Mouse (Mus musculus): Measurements from ENCODE around the gene Fign. TPM values are rescaled to one million over a fixed set of nuclear protein-coding genes. Genes with fewer than 3 reads are reported as not detected.

Fign gene
- polyA plus RNA-seq, 1 experiment from 2014 or later: 21.1 TPM

- Histone ChIP-seq H3K27me3 (replicated peaks; ENCODE audit: low read depth, poor library complexity, severe bottlenecking) (no peaks in the 10 kb centered on the region), H3K4me3 (no peak overlapping the region), H3K9me3 (no peaks in the 10 kb centered on the region), H3K36me3 (replicated peaks) (peaks cover 7% of the 10 kb centered on the region; the same call in 1 of the 2 replicates), H3K4me1 (no peaks in the 10 kb centered on the region; the same call in 1 of the 2 replicates), H3K27ac (replicated peaks) (no peak overlapping the region)
- WGBS: 93% methylated on average over 3 of the region's 3 CpGs
- DNase-seq (ENCODE audit: low spot score): no peak
Observed at GRCm38 (mm10) chr2:64033871-64034270, 64.0 kb downstream of the Fign start.

- peaks cover 3% of the 10 kb centered on the region; the same call in 1 of the 2 replicates for H3K36me3 ChIP-seq (replicated peaks)
- WGBS: 80% methylated on average over 4 of the region's 4 CpGs
- no peak overlapping the region for H3K27ac ChIP-seq (replicated peaks)
- H3K27me3 ChIP-seq (replicated peaks; ENCODE audit: low read depth, poor library complexity, severe bottlenecking): no peaks in the 10 kb centered on the region
- peaks cover 5% of the 10 kb centered on the region for H3K4me1 ChIP-seq
- no peak for DNase-seq (ENCODE audit: low spot score)
- H3K4me3 ChIP-seq: no peak overlapping the region
- no peaks in the 10 kb centered on the region for H3K9me3 ChIP-seq
Observed at GRCm38 (mm10) chr2:64025961-64026360, 71.9 kb downstream of the Fign start.

GRCm38 (mm10) chr2:63994304-63995023 is 103.4 kb downstream of the Fign start:
- H3K4me1 ChIP-seq: peaks cover 5% of the 10 kb centered on the region; the same call in 1 of the 2 replicates
- no peaks in the 10 kb centered on the region for H3K36me3 ChIP-seq (replicated peaks)
- no peak overlapping the region for H3K4me3 ChIP-seq
- no peak overlapping the region for H3K27ac ChIP-seq (replicated peaks)
- WGBS: 89% methylated on average over 7 of the region's 7 CpGs
- DNase-seq (ENCODE audit: low spot score): no peak
- no peaks in the 10 kb centered on the region for H3K9me3 ChIP-seq
- H3K27me3 ChIP-seq (replicated peaks; ENCODE audit: low read depth, poor library complexity, severe bottlenecking): no peaks in the 10 kb centered on the region

GRCm38 (mm10) chr2:63985426-63985825 is 112.4 kb downstream of the Fign start:
- no peak for DNase-seq (ENCODE audit: low spot score)
- no peaks in the 10 kb centered on the region for H3K27me3 ChIP-seq (replicated peaks; ENCODE audit: low read depth, poor library complexity, severe bottlenecking)
- H3K36me3 ChIP-seq (replicated peaks): peaks cover 4% of the 10 kb centered on the region
- H3K4me3 ChIP-seq: no peak overlapping the region
- no peak overlapping the region for H3K27ac ChIP-seq (replicated peaks)
- H3K4me1 ChIP-seq: peaks cover 20% of the 10 kb centered on the region
- no peaks in the 10 kb centered on the region for H3K9me3 ChIP-seq
- 96% methylated on average over 2 of the region's 2 CpGs for WGBS

GRCm38 (mm10) chr2:63982351-63982751 is 115.5 kb downstream of the Fign start:
- no peak overlapping the region for H3K27ac ChIP-seq (replicated peaks)
- H3K36me3 ChIP-seq (replicated peaks): peaks cover 33% of the 10 kb centered on the region
- no peaks in the 10 kb centered on the region for H3K9me3 ChIP-seq
- no peaks in the 10 kb centered on the region for H3K27me3 ChIP-seq (replicated peaks; ENCODE audit: low read depth, poor library complexity, severe bottlenecking)
- H3K4me3 ChIP-seq: no peak overlapping the region
- 18% methylated on average over 4 of the region's 4 CpGs for WGBS
- peaks cover 20% of the 10 kb centered on the region for H3K4me1 ChIP-seq
- DNase-seq (ENCODE audit: low spot score): no peak

GRCm38 (mm10) chr2:63981449-63981848 is 116.4 kb downstream of the Fign start:
- H3K27me3 ChIP-seq (replicated peaks; ENCODE audit: low read depth, poor library complexity, severe bottlenecking): no peaks in the 10 kb centered on the region
- DNase-seq (ENCODE audit: low spot score): no peak
- no peak overlapping the region for H3K4me3 ChIP-seq
- H3K27ac ChIP-seq (replicated peaks): no peak overlapping the region; the same call in 1 of the 2 replicates
- WGBS: 58% methylated on average over 7 of the region's 7 CpGs
- no peaks in the 10 kb centered on the region for H3K9me3 ChIP-seq
- peaks cover 33% of the 10 kb centered on the region for H3K36me3 ChIP-seq (replicated peaks)
- peaks cover 23% of the 10 kb centered on the region for H3K4me1 ChIP-seq

GRCm38 (mm10) chr2:63969633-63970032 is 128.2 kb downstream of the Fign start:
- WGBS: 59% methylated on average over 4 of the region's 4 CpGs
- H3K27ac ChIP-seq (replicated peaks): no peak overlapping the region
- peaks cover 52% of the 10 kb centered on the region for H3K4me1 ChIP-seq

GRCm38 (mm10) chr2:63931041-63931440 is 166.8 kb downstream of the Fign start:
- no peak overlapping the region for H3K27ac ChIP-seq (replicated peaks)
- H3K27me3 ChIP-seq (replicated peaks; ENCODE audit: low read depth, poor library complexity, severe bottlenecking): no peaks in the 10 kb centered on the region
- H3K4me1 ChIP-seq: peaks cover 7% of the 10 kb centered on the region
- no peak for DNase-seq (ENCODE audit: low spot score)
- no peaks in the 10 kb centered on the region for H3K36me3 ChIP-seq (replicated peaks)
- H3K4me3 ChIP-seq: no peak overlapping the region
- H3K9me3 ChIP-seq: no peaks in the 10 kb centered on the region
- WGBS: 90% methylated on average over 2 of the region's 2 CpGs

More at GRCm38 (mm10) chr2:63969633-63970032, 128.2 kb downstream of the Fign start:
- Histone ChIP-seq H3K9me3 (no peaks in the 10 kb centered on the region), H3K4me3 (no peak overlapping the region), H3K27me3 (replicated peaks; ENCODE audit: low read depth, poor library complexity, severe bottlenecking) (no peaks in the 10 kb centered on the region), H3K36me3 (replicated peaks) (no peaks in the 10 kb centered on the region)
- no peak for DNase-seq (ENCODE audit: low spot score)

- Histone ChIP-seq H3K27ac (replicated peaks) (0 out of 2 replicates have a peak overlapping the region, but pooled peaks have one; percentile 1), H3K36me3 (replicated peaks) (no peaks in the 10 kb centered on the region), H3K4me1 (peaks cover 19% of the 10 kb centered on the region), H3K9me3 (no peaks in the 10 kb centered on the region), H3K27me3 (replicated peaks; ENCODE audit: low read depth, poor library complexity, severe bottlenecking) (no peaks in the 10 kb centered on the region), H3K4me3 (no peak overlapping the region)
- no peak for DNase-seq (ENCODE audit: low spot score)
- WGBS: 11% methylated on average over 4 of the region's 4 CpGs
Observed at GRCm38 (mm10) chr2:63926481-63927097, 171.2 kb downstream of the Fign start.

GRCm38 (mm10) chr2:63925721-63926235 is 172.1 kb downstream of the Fign start:
- no peaks in the 10 kb centered on the region for H3K36me3 ChIP-seq (replicated peaks)
- no peaks in the 10 kb centered on the region for H3K27me3 ChIP-seq (replicated peaks; ENCODE audit: low read depth, poor library complexity, severe bottlenecking)
- H3K4me1 ChIP-seq: peaks cover 26% of the 10 kb centered on the region
- DNase-seq (ENCODE audit: low spot score): no peak
- no peak overlapping the region for H3K4me3 ChIP-seq
- no peak overlapping the region for H3K27ac ChIP-seq (replicated peaks)
- WGBS: 79% methylated on average over 4 of the region's 4 CpGs
- H3K9me3 ChIP-seq: no peaks in the 10 kb centered on the region

Data from embryonic facial prominence, embryonic 10.5 days (tissue).